Mouse (Mus musculus) liver, adult 2 months (tissue): ENCODE data around the gene Cmah. TPM values are rescaled to one million over a fixed set of nuclear protein-coding genes. Genes with fewer than 3 reads are reported as not detected.

Experiments used
- DNase-seq: peaks from one replicate; pipeline ENCODE4 v3.0.0-alpha.2; 2011; ENCODE audit warnings: low read depth, low spot score; ENCODE audit errors: extremely low read depth
- H3K27ac ChIP-seq: fragments of 200-500 bp; replicated peaks from 2 replicates; pipeline ENCODE4 v1.5.1; 2012; ENCODE audit warnings: low read depth, mild to moderate bottlenecking, control low read depth, inconsistent platforms, low read length; ENCODE audit not compliant: insufficient read depth
- H3K27me3 ChIP-seq: fragments of 200-500 bp; 2 replicates; pipeline ENCODE4 v1.6.1; 2012; ENCODE audit warnings: mild to moderate bottlenecking, moderate library complexity, low read length, inconsistent platforms; ENCODE audit not compliant: control insufficient read depth, insufficient read depth
- H3K36me3 ChIP-seq: fragments of 200-500 bp; 2 replicates; pipeline ENCODE4 v1.6.1; 2012; ENCODE audit warnings: low read length, inconsistent platforms; ENCODE audit not compliant: control insufficient read depth, insufficient read depth
- H3K4me1 ChIP-seq: fragments of 200-500 bp; 2 replicates; pipeline ENCODE4 v1.6.1; 2011; ENCODE audit warnings: low read length; ENCODE audit not compliant: control insufficient read depth, insufficient read depth
- H3K4me3 ChIP-seq: fragments of 200-500 bp; 2 replicates; pipeline ENCODE4 v1.5.1; 2011; ENCODE audit warnings: low read depth, mild to moderate bottlenecking, control low read depth, low read length, moderate library complexity; ENCODE audit not compliant: insufficient read depth
- H3K79me2 ChIP-seq: fragments of 200-500 bp; 2 replicates; pipeline ENCODE4 v1.6.1; 2012; ENCODE audit warnings: inconsistent platforms, mild to moderate bottlenecking, low read length, moderate library complexity; ENCODE audit not compliant: control insufficient read depth, insufficient read depth
- H3K9ac ChIP-seq: fragments of 200-500 bp; 2 replicates; pipeline ENCODE4 v1.6.1; 2012; ENCODE audit warnings: low read depth, mild to moderate bottlenecking, control low read depth, inconsistent platforms, low read length
- CTCF ChIP-seq: fragments of 200-500 bp; IDR thresholded peaks from 2 replicates; pipeline ENCODE4 v1.5.1; 2011; ENCODE audit warnings: low read depth, low read length, control low read depth
- POLR2A ChIP-seq: fragments of 200-500 bp; IDR thresholded peaks from 2 replicates; pipeline ENCODE4 v1.6.1; 2011; ENCODE audit warnings: low read length, control low read depth; ENCODE audit not compliant: insufficient read depth; ENCODE audit errors: extremely low read depth
- WGBS: fragments of 180-500 bp; shearing (Covaris S2); methylation state at CpG from one replicate; pipeline ENCODE4 v1.1.7; 2018; 5-methylcytosine and 5-hydroxymethylcytosine counted together
- polyA plus RNA-seq: library from polyadenylated mRNA; depleted of rRNA; stranded (reverse); fragments of >200 nt; gene quantifications from 2 replicates; pipeline ENCODE4 v1.2.3, GENCODE M21; 2012
- total RNA-seq: library from RNA; depleted of rRNA; stranded (reverse); fragments of >200 nt; gene quantifications from 2 replicates; pipeline ENCODE4 v1.2.3, GENCODE M21; 2014

Cmah gene
- total and polyA plus RNA-seq, 2 experiments = 11.8 to 49.3 TPM

- no peak overlapping the region for H3K9ac ChIP-seq
- H3K4me1 ChIP-seq = peaks cover 3% of the 10 kb centered on the region; the same call in 1 of the 2 replicates
- H3K36me3 ChIP-seq = peaks cover 23% of the 10 kb centered on the region; the same call in 1 of the 2 replicates
- H3K27ac ChIP-seq = no peak overlapping the region
- H3K4me3 ChIP-seq = no peak overlapping the region
- H3K27me3 ChIP-seq = no peaks in the 10 kb centered on the region
- 81% methylated on average over 4 of the region's 4 CpGs for WGBS
- H3K79me2 ChIP-seq = no peaks in the 10 kb centered on the region
- TF ChIP-seq CTCF (no peak), POLR2A (no peak)
- DNase-seq = no peak
These were observed 87.5 kb downstream of the Cmah start for GRCm38 (mm10) chr13:24414635-24415206.

- Histone ChIP-seq H3K4me3 (no peak overlapping the region), H3K36me3 (peaks cover 25% of the 10 kb centered on the region; the same call in 1 of the 2 replicates), H3K4me1 (peaks cover 3% of the 10 kb centered on the region; the same call in 1 of the 2 replicates), H3K27ac (no peak overlapping the region), H3K79me2 (no peaks in the 10 kb centered on the region), H3K9ac (no peak overlapping the region), H3K27me3 (no peaks in the 10 kb centered on the region)
- 79% methylated on average over 13 of the region's 13 CpGs for WGBS
- DNase-seq = no peak
- no peak for TF ChIP-seq CTCF
- TF ChIP-seq POLR2A = no peak
These were observed 88.5 kb downstream of the Cmah start for GRCm38 (mm10) chr13:24415506-24416206.

GRCm38 (mm10) chr13:24416409-24416808, 89.2 kb downstream of the Cmah start:
- peak; percentile 55 for DNase-seq
- Histone ChIP-seq H3K4me1 (peaks cover 3% of the 10 kb centered on the region; the same call in 1 of the 2 replicates), H3K9ac (no peak overlapping the region), H3K79me2 (no peaks in the 10 kb centered on the region), H3K27ac (no peak overlapping the region), H3K4me3 (no peak overlapping the region), H3K36me3 (peaks cover 28% of the 10 kb centered on the region; the same call in 1 of the 2 replicates), H3K27me3 (no peaks in the 10 kb centered on the region)
- TF ChIP-seq CTCF (peak; percentile 66), POLR2A (no peak)
- WGBS = 57% methylated on average over 4 of the region's 4 CpGs

DNA sequence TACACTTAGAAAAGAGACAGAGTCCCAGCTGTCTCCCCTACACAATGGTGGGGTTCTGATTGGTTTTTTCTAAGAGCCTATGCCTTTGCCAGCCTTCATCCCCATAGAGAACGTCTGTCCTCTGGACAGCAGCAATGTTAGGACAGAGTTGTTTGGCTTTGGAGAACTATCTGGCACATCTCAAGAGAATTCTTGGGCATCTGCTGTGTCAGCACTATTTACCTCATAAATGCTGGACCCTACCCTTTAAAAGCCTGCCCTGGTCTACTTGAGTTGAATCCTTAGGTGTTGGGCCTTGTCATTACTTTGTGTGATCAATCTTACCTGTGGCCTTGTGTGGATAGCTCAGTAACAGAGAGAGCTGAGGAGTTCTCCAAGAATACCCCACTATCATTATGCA, 90.8 kb downstream of the Cmah start:
- TF ChIP-seq CTCF (no peak), POLR2A (no peak)
- Histone ChIP-seq H3K27me3 (no peaks in the 10 kb centered on the region), H3K4me3 (no peak overlapping the region), H3K79me2 (no peaks in the 10 kb centered on the region), H3K9ac (no peak overlapping the region), H3K36me3 (peaks cover 39% of the 10 kb centered on the region), H3K27ac (no peak overlapping the region), H3K4me1 (peaks cover 3% of the 10 kb centered on the region; the same call in 1 of the 2 replicates)
- WGBS = 24% methylated on average over 1 of the region's 1 CpGs
- no peak for DNase-seq

DNA sequence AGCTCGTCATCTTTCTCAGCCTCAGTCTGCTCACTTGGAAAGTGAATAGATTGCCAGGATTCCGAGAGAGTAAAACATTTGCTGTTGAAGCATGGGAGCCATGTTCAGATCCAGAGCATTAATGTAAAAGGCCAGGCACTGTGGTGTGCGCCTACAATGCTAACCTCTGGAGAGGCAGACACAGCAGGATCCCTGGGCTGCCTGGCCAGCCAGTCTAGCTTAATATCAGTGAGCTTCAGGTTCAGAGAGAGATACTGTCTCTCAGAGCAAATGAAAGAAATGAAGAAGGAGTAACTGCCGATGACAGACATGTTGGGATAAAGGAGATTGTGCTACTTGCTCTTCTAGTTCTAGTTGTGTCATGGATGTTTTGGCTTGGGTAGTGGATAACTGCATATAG, 91.6 kb downstream of the Cmah start:
- H3K4me3 ChIP-seq = no peak overlapping the region
- no peak for TF ChIP-seq POLR2A
- no peak for TF ChIP-seq CTCF
- peaks cover 45% of the 10 kb centered on the region for H3K36me3 ChIP-seq
- WGBS = 90% methylated on average over 4 of the region's 4 CpGs
- peaks cover 3% of the 10 kb centered on the region; the same call in 1 of the 2 replicates for H3K4me1 ChIP-seq
- H3K27ac ChIP-seq = no peak overlapping the region
- no peaks in the 10 kb centered on the region for H3K79me2 ChIP-seq
- no peak overlapping the region for H3K9ac ChIP-seq
- no peak for DNase-seq
- H3K27me3 ChIP-seq = no peaks in the 10 kb centered on the region

- no peaks in the 10 kb centered on the region for H3K27me3 ChIP-seq
- 83% methylated on average over 13 of the region's 13 CpGs for WGBS
- H3K79me2 ChIP-seq = no peaks in the 10 kb centered on the region
- no peak overlapping the region for H3K27ac ChIP-seq
- no peak for TF ChIP-seq CTCF
- TF ChIP-seq POLR2A = no peak
- H3K4me1 ChIP-seq = peaks cover 3% of the 10 kb centered on the region; the same call in 1 of the 2 replicates
- H3K36me3 ChIP-seq = peaks cover 48% of the 10 kb centered on the region
- H3K9ac ChIP-seq = no peak overlapping the region
- no peak overlapping the region for H3K4me3 ChIP-seq
- no peak for DNase-seq
These were observed 92.5 kb downstream of the Cmah start for GRCm38 (mm10) chr13:24419560-24420250.
